Mouse (Mus musculus) brain, embryonic 14.5 days (tissue): ENCODE results near the gene Zcchc12. TPM values are rescaled to one million over a fixed set of nuclear protein-coding genes. Genes with fewer than 3 reads are reported as not detected.

ENCODE experiments used
- DNase-seq: peaks from one replicate; pipeline ENCODE4 v3.0.0-alpha.2; 2011; ENCODE audit warnings: low read depth
- CTCF ChIP-seq: fragments of 200-500 bp; IDR thresholded peaks from 2 replicates; pipeline ENCODE4 v1.5.1; 2012; ENCODE audit warnings: inconsistent platforms, mild to moderate bottlenecking, moderate library complexity, borderline replicate concordance; ENCODE audit not compliant: insufficient read depth, insufficient read length; ENCODE audit errors: extremely low read depth
- POLR2A ChIP-seq: fragments of 200-500 bp; IDR thresholded peaks from 2 replicates; pipeline ENCODE4 v1.6.1; 2012; ENCODE audit warnings: mild to moderate bottlenecking, inconsistent platforms, borderline replicate concordance; ENCODE audit not compliant: poor library complexity, insufficient read depth, insufficient read length, severe bottlenecking; ENCODE audit errors: extremely low read depth
- polyA plus RNA-seq: library from polyadenylated mRNA; depleted of rRNA; stranded (reverse); fragments of >200 nt; gene quantifications from 2 replicates; pipeline ENCODE4 v1.2.3, GENCODE M21; 2012; rRNA removed

Zcchc12 gene
- polyA plus RNA-seq, 1 experiment, result 162 TPM

GRCm38 (mm10) chrX:36225777-36226176, 30.1 kb downstream of the Zcchc12 start:
- peak; percentile 80 for DNase-seq
- no peak for TF ChIP-seq POLR2A
- TF ChIP-seq CTCF, result peak; percentile 77

GRCm38 (mm10) chrX:36226577-36226976, 30.9 kb downstream of the Zcchc12 start:
- peak; percentile 58; the same call in 1 of the 2 replicates for TF ChIP-seq CTCF
- no peak for TF ChIP-seq POLR2A

GRCm38 (mm10) chrX:36228861-36229260, 33.2 kb downstream of the Zcchc12 start:
- TF ChIP-seq CTCF (no peak), POLR2A (no peak)
- no peak for DNase-seq

More at GRCm38 (mm10) chrX:36226577-36226976, 30.9 kb downstream of the Zcchc12 start:
- DNase-seq, result peak; percentile 57

- no peak for DNase-seq
- TF ChIP-seq POLR2A (no peak), CTCF (no peak)
Observed at GRCm38 (mm10) chrX:36229273-36229672, 33.6 kb downstream of the Zcchc12 start.

- no peak for TF ChIP-seq CTCF
- no peak for TF ChIP-seq POLR2A
- no peak for DNase-seq
Observed at GRCm38 (mm10) chrX:36235652-36236051, 39.9 kb downstream of the Zcchc12 start.

Other genes with a start within 250 kb of the Zcchc12 start
- gene Il13ra1, start 83.8 kb upstream of the Zcchc12 start, polyA plus RNA-seq, result 2.6 and 3.7 TPM in 2 replicates
- gene Lonrf3, start 132.4 kb downstream of the Zcchc12 start, polyA plus RNA-seq, result 1.2 and 1.7 TPM in 2 replicates
- gene Gm6268, start 205.4 kb downstream of the Zcchc12 start, polyA plus RNA-seq, result not detected in 2 replicates